Mouse (Mus musculus) CH12.LX (cell line): ENCODE measurements around the gene Pskh1. TPM values are rescaled to one million over a fixed set of nuclear protein-coding genes. Genes with fewer than 3 reads are reported as not detected.

Experiments used
- DNase-seq: peaks from one replicate; pipeline ENCODE4 v3.0.0-alpha.2; 2013; ENCODE audit errors: extremely low read depth
- H3K27ac ChIP-seq: 2 replicates; pipeline ENCODE4 v1.5.1; 2012; ENCODE audit warnings: low read depth, mild to moderate bottlenecking, control low read depth, moderate library complexity; ENCODE audit not compliant: insufficient read depth
- H3K27me3 ChIP-seq: replicated peaks from 2 replicates; pipeline ENCODE3; 2012; ENCODE audit warnings: inconsistent platforms
- H3K36me3 ChIP-seq, 2 experiments: replicated peaks in 1 of 2; 2 replicates each; pipeline versions ENCODE3 to v1.6.1; 2012; ENCODE audit warnings: inconsistent platforms in 1 of 2, low read length in 1 of 2, mild to moderate bottlenecking in 1 of 2, mixed read lengths in 1 of 2, moderate library complexity in 1 of 2; ENCODE audit not compliant: control insufficient read depth in 1 of 2, insufficient read depth in 1 of 2
- H3K4me1 ChIP-seq, 2 experiments: 2 replicates each; pipeline ENCODE4 v1.6.1; 2012; ENCODE audit warnings: inconsistent platforms in 1 of 2, moderate library complexity in 1 of 2; ENCODE audit not compliant: insufficient read depth in 2 of 2, control insufficient read depth in 1 of 2
- H3K4me2 ChIP-seq: 2 replicates; pipeline ENCODE4 v1.6.1; 2012; ENCODE audit warnings: low read depth, mild to moderate bottlenecking, control low read depth; ENCODE audit not compliant: poor library complexity, insufficient read depth, severe bottlenecking
- H3K4me3 ChIP-seq, 3 experiments: fragments of 150-350 bp in 1 of 3; sonication (generic) in 1 of 3; replicated peaks in 1 of 3; 2 replicates each; pipeline versions ENCODE3 to v1.5.1; 2011 to 2012; ENCODE audit warnings: low read depth in 2 of 3, low read length in 2 of 3, mild to moderate bottlenecking in 2 of 3, moderate library complexity in 2 of 3, control low read depth in 1 of 3, improper control_type of control experiment in 1 of 3, inconsistent platforms in 1 of 3, mixed read lengths in 1 of 3; ENCODE audit not compliant: poor library complexity in 1 of 3
- H3K79me2 ChIP-seq: replicated peaks from 2 replicates; pipeline ENCODE4 v1.6.1; 2012; ENCODE audit warnings: mild to moderate bottlenecking, moderate library complexity; ENCODE audit not compliant: control insufficient read depth, poor library complexity, insufficient read depth, severe bottlenecking; ENCODE audit errors: extremely low read depth
- H3K9ac ChIP-seq: 2 replicates; pipeline ENCODE4 v1.6.1; 2012; ENCODE audit warnings: low read depth, mild to moderate bottlenecking, control low read depth, moderate library complexity; ENCODE audit not compliant: insufficient read depth
- H3K9me3 ChIP-seq: replicated peaks from 2 replicates; pipeline ENCODE3; 2012; ENCODE audit warnings: low read length, inconsistent platforms, mixed read lengths
- CHD2 ChIP-seq: IDR thresholded peaks from 2 replicates; pipeline ENCODE4 v1.6.1; 2011; ENCODE audit warnings: low read length, improper control_type of control experiment
- CTCF ChIP-seq, 2 experiments: IDR thresholded peaks in 1 of 2; conservative IDR thresholded peaks in 1 of 2; 2 replicates each; pipeline ENCODE4 v1.5.1; 2011 to 2012; ENCODE audit warnings: low read depth in 2 of 2, low read length in 2 of 2, improper control_type of control experiment in 1 of 2, inconsistent platforms in 1 of 2, mild to moderate bottlenecking in 1 of 2, moderate library complexity in 1 of 2
- JUND ChIP-seq: conservative IDR thresholded peaks from 2 replicates; pipeline ENCODE4 v1.6.1; 2011; ENCODE audit warnings: low read depth, low read length, improper control_type of control experiment
- KAT2A ChIP-seq: IDR thresholded peaks from 2 replicates; pipeline ENCODE4 v1.6.1; 2012; ENCODE audit warnings: low read length, improper control_type of control experiment, inconsistent platforms; ENCODE audit not compliant: insufficient replicate concordance
- MXI1 ChIP-seq: IDR thresholded peaks from 2 replicates; pipeline ENCODE4 v1.6.1; 2011; ENCODE audit warnings: mild to moderate bottlenecking, low read depth, low read length, improper control_type of control experiment
- POLR2A ChIP-seq: IDR thresholded peaks from 2 replicates; pipeline ENCODE4 v1.6.1; 2011; ENCODE audit warnings: low read depth, mild to moderate bottlenecking, improper control_type of control experiment, low read length
- RAD21 ChIP-seq: IDR thresholded peaks from 2 replicates; pipeline ENCODE4 v1.6.1; 2011; ENCODE audit warnings: low read depth, mild to moderate bottlenecking, low read length, improper control_type of control experiment, moderate library complexity
- TCF12 ChIP-seq: IDR thresholded peaks from 2 replicates; pipeline ENCODE4 v1.6.1; 2014; ENCODE audit warnings: low read depth, mild to moderate bottlenecking, inconsistent platforms, low read length, improper control_type of control experiment
- UBTF ChIP-seq: IDR thresholded peaks from 2 replicates; pipeline ENCODE4 v1.6.1; 2012; ENCODE audit warnings: low read depth, mild to moderate bottlenecking, inconsistent platforms, low read length, improper control_type of control experiment, moderate library complexity
- dilution Hi-C: fragments of 300-500 bp; cut with MboI; formaldehyde crosslinking; loops from 2 replicates; pipeline ENCODE4 v1.14.3; 2020; ENCODE audit warnings: low sequenced_read_pairs; ENCODE audit not compliant: extremely low pct_unique_long_range_greater_than_20kb, extremely low pct_ligation_motif_present
- in situ Hi-C: fragments of 300-500 bp; cut with MboI; formaldehyde crosslinking; loops from 3 replicates; pipeline ENCODE4 v1.14.3; 2019; ENCODE audit warnings: low sequenced_read_pairs, low pct_ligation_motif_present, low pct_unique_long_range_greater_than_20kb, mixed read lengths
- polyA plus RNA-seq: library from polyadenylated mRNA; unstranded; fragments of >175 nt; gene quantifications from 2 replicates; pipeline ENCODE4 v1.2.1, GENCODE M21; 2012; ENCODE audit warnings: low read depth; ENCODE audit not compliant: insufficient read length
- total RNA-seq, 2 experiments: library from RNA; depleted of rRNA; stranded (reverse); fragments of 300-350 nt in 1 of 2; fragments of >200 nt in 1 of 2; gene quantifications; 2 replicates each; pipeline ENCODE4 v1.2.3; 2012 to 2014

The Pskh1 gene
- total and polyA plus RNA-seq, 3 experiments: 11.0 to 12.9 (median 12.3) TPM

- peaks cover 1% of the 10 kb centered on the region for H3K27me3 ChIP-seq
- H3K79me2 ChIP-seq: no peaks in the 10 kb centered on the region
- no peaks in the 10 kb centered on the region for H3K36me3 ChIP-seq
- H3K9ac ChIP-seq: no peak overlapping the region
- no peak overlapping the region for H3K4me3 ChIP-seq
- H3K9me3 ChIP-seq: peaks cover 3% of the 10 kb centered on the region
- dilution Hi-C loops (no loop called here), in situ Hi-C loops (no loop called here)
- TF ChIP-seq CTCF (conservative IDR thresholded peaks at IDR 0.05 in 1 of 2, IDR thresholded peaks at IDR 0.05 in 1 of 2; ENCODE audit: low read depth in 2 of 2, low read length in 2 of 2) (peak in 1 of 2 experiments; percentile 22; a peak in 2 of 4 replicates), KAT2A (no peak), TCF12 (no peak), JUND (no peak), MXI1 (no peak), CHD2 (no peak)
- H3K27ac ChIP-seq: no peak overlapping the region
- no peaks in the 10 kb centered on the region for H3K4me1 ChIP-seq
- DNase-seq: no peak
- H3K4me2 ChIP-seq: no peak overlapping the region
Measured at GRCm38 (mm10) chr8:105975363-105975762, 75.1 kb downstream of the Pskh1 start.

GRCm38 (mm10) chr8:105979325-105979724, 79.1 kb downstream of the Pskh1 start, which contains the start of gene Dpep3:
TSS of gene Dpep3 (minus strand) at chr8:105979429.
- in situ Hi-C loops (no loop called here), dilution Hi-C loops (no loop called here)
- TF ChIP-seq POLR2A (no peak), CTCF (conservative IDR thresholded peaks at IDR 0.05 in 1 of 2, IDR thresholded peaks at IDR 0.05 in 1 of 2; ENCODE audit: low read depth in 2 of 2, low read length in 2 of 2) (peak in 1 of 2 experiments; percentile 46; a peak in 2 of 4 replicates), TCF12 (no peak)
- DNase-seq: no peak
- H3K4me2 ChIP-seq: no peak within 1 kb of the TSS
- H3K27ac ChIP-seq: no peak within 1 kb of the TSS
- H3K4me1 ChIP-seq: peaks cover 5 to 11% of the 10 kb centered on the region in 2 experiments; a peak in 3 of 4 replicates
- H3K36me3 ChIP-seq: no peaks in the 10 kb centered on the region
- H3K79me2 ChIP-seq: no peaks in the 10 kb centered on the region
- no peak within 1 kb of the TSS for H3K9ac ChIP-seq
- H3K9me3 ChIP-seq: peaks cover 3% of the 10 kb centered on the region
- no peaks in the 10 kb centered on the region for H3K27me3 ChIP-seq
- H3K4me3 ChIP-seq: no peak within 1 kb of the TSS

- peaks cover 2% of the 10 kb centered on the region for H3K27me3 ChIP-seq
- H3K4me2 ChIP-seq: no peak overlapping the region
- TF ChIP-seq CTCF (conservative IDR thresholded peaks at IDR 0.05 in 1 of 2, IDR thresholded peaks at IDR 0.05 in 1 of 2; ENCODE audit: low read depth in 2 of 2, low read length in 2 of 2) (peak in 1 of 2 experiments; percentile 20; a peak in 2 of 4 replicates), RAD21 (peak; percentile 2), UBTF (no peak)
- TF ChIP-seq, all 38 proteins: peak for 2
- no peaks in the 10 kb centered on the region for H3K79me2 ChIP-seq
- dilution Hi-C loops: no loop called here
- H3K36me3 ChIP-seq: no peaks in the 10 kb centered on the region
- no peak overlapping the region for H3K4me3 ChIP-seq
- peaks cover 5 to 11% of the 10 kb centered on the region in 2 experiments; a peak in 3 of 4 replicates for H3K4me1 ChIP-seq
- DNase-seq: no peak
- in situ Hi-C loops: no loop called here
- no peak overlapping the region for H3K9ac ChIP-seq
- no peak overlapping the region for H3K27ac ChIP-seq
- H3K9me3 ChIP-seq: peaks cover 3% of the 10 kb centered on the region
Measured at GRCm38 (mm10) chr8:105981146-105981545, 80.9 kb downstream of the Pskh1 start.

Other genes starting within 250 kb of the Pskh1 start
Only the 20 nearest of the 24 such genes appear.
- gene Pard6a, start 199.3 kb upstream of the Pskh1 start, total RNA-seq (2012; rRNA removed): 17.5 and 32.3 TPM in 2 replicates
- gene Pard6a, start 199.3 kb upstream of the Pskh1 start, total RNA-seq (2014; rRNA removed): 18.9 and 23.3 TPM in 2 replicates
- 10.0 and 15.9 TPM in 2 replicates for gene Pard6a, start 199.3 kb upstream of the Pskh1 start, polyA plus RNA-seq
- 0.25 TPM in 1 of 2 replicates, not detected in the other for gene 4933405L10Rik, start 192.8 kb upstream of the Pskh1 start, total RNA-seq (2012; rRNA removed)
- not detected in 2 replicates for gene 4933405L10Rik, start 192.8 kb upstream of the Pskh1 start, total RNA-seq (2014; rRNA removed)
- not detected in 2 replicates for gene 4933405L10Rik, start 192.8 kb upstream of the Pskh1 start, polyA plus RNA-seq
- 25.2 and 27.4 TPM in 2 replicates for gene Enkd1, start 192.2 kb upstream of the Pskh1 start, total RNA-seq (2012; rRNA removed)
- gene Enkd1, start 192.2 kb upstream of the Pskh1 start, total RNA-seq (2014; rRNA removed): 15.6 and 17.7 TPM in 2 replicates
- gene Enkd1, start 192.2 kb upstream of the Pskh1 start, polyA plus RNA-seq: 30.8 and 35.9 TPM in 2 replicates
- gene Gfod2, start 141.8 kb upstream of the Pskh1 start, total RNA-seq (2012; rRNA removed): 3.1 and 4.7 TPM in 2 replicates
- gene Gfod2, start 141.8 kb upstream of the Pskh1 start, total RNA-seq (2014; rRNA removed): 1.7 and 1.8 TPM in 2 replicates
- 3.1 and 3.4 TPM in 2 replicates for gene Gfod2, start 141.8 kb upstream of the Pskh1 start, polyA plus RNA-seq
- gene Ranbp10, start 73.1 kb upstream of the Pskh1 start, total RNA-seq (2012; rRNA removed): 8.1 and 8.7 TPM in 2 replicates
- gene Ranbp10, start 73.1 kb upstream of the Pskh1 start, total RNA-seq (2014; rRNA removed): 7.4 and 7.9 TPM in 2 replicates
- 12.8 and 15.8 TPM in 2 replicates for gene Ranbp10, start 73.1 kb upstream of the Pskh1 start, polyA plus RNA-seq
- 0.13 and 0.21 TPM in 2 replicates for gene Tsnaxip1, start 72.7 kb upstream of the Pskh1 start, total RNA-seq (2012; rRNA removed)
- gene Tsnaxip1, start 72.7 kb upstream of the Pskh1 start, total RNA-seq (2014; rRNA removed): 0.13 TPM in 1 of 2 replicates, not detected in the other
- 0.38 and 0.50 TPM in 2 replicates for gene Tsnaxip1, start 72.7 kb upstream of the Pskh1 start, polyA plus RNA-seq
- 21.3 and 21.4 TPM in 2 replicates for gene Cenpt, start 47.2 kb upstream of the Pskh1 start, total RNA-seq (2012; rRNA removed)
- gene Cenpt, start 47.2 kb upstream of the Pskh1 start, total RNA-seq (2014; rRNA removed): 17.3 TPM in 2 replicates
- gene Cenpt, start 47.2 kb upstream of the Pskh1 start, polyA plus RNA-seq: 28.2 and 29.4 TPM in 2 replicates
- 40.2 and 42.6 TPM in 2 replicates for gene Thap11, start 45.3 kb upstream of the Pskh1 start, total RNA-seq (2012; rRNA removed)
- 29.7 and 31.9 TPM in 2 replicates for gene Thap11, start 45.3 kb upstream of the Pskh1 start, total RNA-seq (2014; rRNA removed)
- gene Thap11, start 45.3 kb upstream of the Pskh1 start, polyA plus RNA-seq: 21.3 and 21.7 TPM in 2 replicates
- gene Nutf2, start 39.9 kb upstream of the Pskh1 start, total RNA-seq (2012; rRNA removed): 144 and 193 TPM in 2 replicates
- 205 and 223 TPM in 2 replicates for gene Nutf2, start 39.9 kb upstream of the Pskh1 start, total RNA-seq (2014; rRNA removed)
- gene Nutf2, start 39.9 kb upstream of the Pskh1 start, polyA plus RNA-seq: 7.9 and 11.2 TPM in 2 replicates
- gene Edc4, start 19.6 kb upstream of the Pskh1 start, total RNA-seq (2012; rRNA removed): 41.6 and 47.0 TPM in 2 replicates
- 28.2 and 28.7 TPM in 2 replicates for gene Edc4, start 19.6 kb upstream of the Pskh1 start, total RNA-seq (2014; rRNA removed)
- 37.5 and 46.4 TPM in 2 replicates for gene Edc4, start 19.6 kb upstream of the Pskh1 start, polyA plus RNA-seq
- 0.38 and 0.42 TPM in 2 replicates for gene Nrn1l, start 6.9 kb upstream of the Pskh1 start, total RNA-seq (2012; rRNA removed)
- not detected in 2 replicates for gene Nrn1l, start 6.9 kb upstream of the Pskh1 start, total RNA-seq (2014; rRNA removed)
- gene Nrn1l, start 6.9 kb upstream of the Pskh1 start, polyA plus RNA-seq: not detected in 2 replicates
- 2.0 and 2.9 TPM in 2 replicates for gene Ctrl, start 33.4 kb downstream of the Pskh1 start, total RNA-seq (2012; rRNA removed)
- gene Ctrl, start 33.4 kb downstream of the Pskh1 start, total RNA-seq (2014; rRNA removed): 1.3 and 1.5 TPM in 2 replicates
- gene Ctrl, start 33.4 kb downstream of the Pskh1 start, polyA plus RNA-seq: 5.3 and 5.9 TPM in 2 replicates
- gene Psmb10, start 38.0 kb downstream of the Pskh1 start, total RNA-seq (2012; rRNA removed): 228 and 298 TPM in 2 replicates
- gene Psmb10, start 38.0 kb downstream of the Pskh1 start, total RNA-seq (2014; rRNA removed): 136 and 137 TPM in 2 replicates
- gene Psmb10, start 38.0 kb downstream of the Pskh1 start, polyA plus RNA-seq: 227 and 313 TPM in 2 replicates
- 0.21 and 0.34 TPM in 2 replicates for gene Lcat, start 42.9 kb downstream of the Pskh1 start, total RNA-seq (2012; rRNA removed)
- 0.18 TPM in 1 of 2 replicates, not detected in the other for gene Lcat, start 42.9 kb downstream of the Pskh1 start, total RNA-seq (2014; rRNA removed)
- 0.17 and 0.25 TPM in 2 replicates for gene Lcat, start 42.9 kb downstream of the Pskh1 start, polyA plus RNA-seq
- 9.4 and 9.7 TPM in 2 replicates for gene Slc12a4, start 65.7 kb downstream of the Pskh1 start, total RNA-seq (2012; rRNA removed)
- 2.8 and 4.2 TPM in 2 replicates for gene Slc12a4, start 65.7 kb downstream of the Pskh1 start, total RNA-seq (2014; rRNA removed)
- gene Slc12a4, start 65.7 kb downstream of the Pskh1 start, polyA plus RNA-seq: 7.2 and 8.1 TPM in 2 replicates
- gene Dpep3, start 79.0 kb downstream of the Pskh1 start, total RNA-seq (2012; rRNA removed): not detected in 2 replicates
- not detected in 2 replicates for gene Dpep3, start 79.0 kb downstream of the Pskh1 start, total RNA-seq (2014; rRNA removed)
- not detected in 2 replicates for gene Dpep3, start 79.0 kb downstream of the Pskh1 start, polyA plus RNA-seq
- gene Dus2, start 90.9 kb downstream of the Pskh1 start, total RNA-seq (2012; rRNA removed): 20.9 and 23.2 TPM in 2 replicates
- 20.7 and 23.6 TPM in 2 replicates for gene Dus2, start 90.9 kb downstream of the Pskh1 start, total RNA-seq (2014; rRNA removed)
- gene Dus2, start 90.9 kb downstream of the Pskh1 start, polyA plus RNA-seq: 27.2 and 27.7 TPM in 2 replicates
- gene Dpep2nb, start 105.5 kb downstream of the Pskh1 start, total RNA-seq (2012; rRNA removed): not detected in 2 replicates
- gene Dpep2nb, start 105.5 kb downstream of the Pskh1 start, total RNA-seq (2014; rRNA removed): not detected in 2 replicates
- gene Dpep2nb, start 105.5 kb downstream of the Pskh1 start, polyA plus RNA-seq: not detected in 2 replicates
- gene Ddx28, start 111.4 kb downstream of the Pskh1 start, total RNA-seq (2012; rRNA removed): 19.8 and 23.3 TPM in 2 replicates
- gene Ddx28, start 111.4 kb downstream of the Pskh1 start, total RNA-seq (2014; rRNA removed): 21.6 and 21.8 TPM in 2 replicates
- 15.5 and 16.3 TPM in 2 replicates for gene Ddx28, start 111.4 kb downstream of the Pskh1 start, polyA plus RNA-seq
- gene Nfatc3, start 158.4 kb downstream of the Pskh1 start, total RNA-seq (2012; rRNA removed): 25.5 and 29.0 TPM in 2 replicates
- 32.9 and 37.8 TPM in 2 replicates for gene Nfatc3, start 158.4 kb downstream of the Pskh1 start, total RNA-seq (2014; rRNA removed)
- gene Nfatc3, start 158.4 kb downstream of the Pskh1 start, polyA plus RNA-seq: 73.5 and 96.3 TPM in 2 replicates